Mouse (Mus musculus) midbrain, embryonic 16.5 days (tissue): ENCODE results near the gene Atp2c2. TPM values are rescaled to one million over a fixed set of nuclear protein-coding genes. Genes with fewer than 3 reads are reported as not detected.

Source experiments
- ATAC-seq: fragments of 200-750 bp; cut with Nextera tagmentation; 2 replicates; pipeline ENCODE4 v1.8.0; 2017; ENCODE audit warnings: moderate TSS enrichment
- H3K27ac ChIP-seq: fragments of 300-500 bp; sonication (generic); 2 replicates; pipeline ENCODE4 v1.5.1; 2014; ENCODE audit warnings: mild to moderate bottlenecking, low read length, mixed read lengths
- H3K27me3 ChIP-seq: fragments of 300-500 bp; sonication (generic); 2 replicates; pipeline ENCODE4 v1.6.1; 2014; ENCODE audit warnings: low read depth, low read length, mixed read lengths; ENCODE audit not compliant: control insufficient read depth, insufficient read depth
- H3K36me3 ChIP-seq: fragments of 300-500 bp; sonication (generic); 2 replicates; pipeline ENCODE4 v1.6.1; 2014; ENCODE audit warnings: mild to moderate bottlenecking, low read length, moderate library complexity, mixed read lengths; ENCODE audit not compliant: control insufficient read depth, insufficient read depth
- H3K4me1 ChIP-seq: fragments of 300-500 bp; sonication (generic); 2 replicates; pipeline ENCODE4 v1.6.1; 2014; ENCODE audit warnings: mild to moderate bottlenecking, low read length, mixed read lengths; ENCODE audit not compliant: control insufficient read depth, insufficient read depth
- H3K4me2 ChIP-seq: fragments of 300-500 bp; sonication (generic); 2 replicates; pipeline ENCODE4 v1.6.1; 2014; ENCODE audit warnings: mild to moderate bottlenecking, low read length, mixed read lengths
- H3K4me3 ChIP-seq: fragments of 300-500 bp; sonication (generic); 2 replicates; pipeline ENCODE4 v1.5.1; 2014; ENCODE audit warnings: low read depth, mild to moderate bottlenecking, low read length, moderate library complexity, mixed read lengths
- H3K9ac ChIP-seq: fragments of 300-500 bp; sonication (generic); 2 replicates; pipeline ENCODE4 v1.6.1; 2014; ENCODE audit warnings: low read depth, low read length, mixed read lengths
- H3K9me3 ChIP-seq: fragments of 300-500 bp; sonication (generic); replicated peaks from 2 replicates; pipeline ENCODE4 v1.6.1; 2014; ENCODE audit warnings: mild to moderate bottlenecking, low read length, mixed read lengths; ENCODE audit not compliant: control insufficient read depth, poor library complexity, severe bottlenecking
- WGBS: fragments of 180-500 bp; shearing (Covaris S2); extraction: QIAGEN DNeasy Blood & Tissue Kit; methylation state at CpG from one replicate; pipeline ENCODE4 v1.1.7; 2014; 5-methylcytosine and 5-hydroxymethylcytosine counted together
- polyA plus RNA-seq: library from polyadenylated mRNA; unstranded; fragments of >200 nt; fragmentation: Nextera tagmentation; extraction: Ambion mirVana; gene quantifications from 2 replicates; pipeline ENCODE4 v1.2.1, GENCODE M21; 2015

The Atp2c2 gene
- polyA plus RNA-seq, 1 experiment from 2014 or later: 0.18 TPM

- H3K27ac ChIP-seq: no peak overlapping the region
- no peak overlapping the region for H3K4me2 ChIP-seq
- H3K9me3 ChIP-seq: no peaks in the 10 kb centered on the region
- no peak overlapping the region for H3K9ac ChIP-seq
- 90% methylated on average over 22 of the region's 22 CpGs for WGBS
- no peaks in the 10 kb centered on the region for H3K4me1 ChIP-seq
- no peak for ATAC-seq
- no peak overlapping the region for H3K4me3 ChIP-seq
- H3K36me3 ChIP-seq: peaks cover 20% of the 10 kb centered on the region; the same call in 1 of the 2 replicates
- H3K27me3 ChIP-seq: no peaks in the 10 kb centered on the region
These were observed 66.1 kb downstream of the Atp2c2 start for GRCm38 (mm10) chr8:119765761-119766444.

GRCm38 (mm10) chr8:119776668-119777245 is 76.9 kb downstream of the Atp2c2 start:
- WGBS: 88% methylated on average over 7 of the region's 7 CpGs
- Histone ChIP-seq H3K4me2 (peak overlapping the region; percentile 91; the same call in 1 of the 2 replicates), H3K4me1 (peaks cover 12% of the 10 kb centered on the region), H3K9ac (no peak overlapping the region), H3K4me3 (no peak overlapping the region), H3K27me3 (no peaks in the 10 kb centered on the region), H3K36me3 (peaks cover 3% of the 10 kb centered on the region; the same call in 1 of the 2 replicates), H3K9me3 (no peaks in the 10 kb centered on the region), H3K27ac (no peak overlapping the region)
- no peak for ATAC-seq

GRCm38 (mm10) chr8:119777765-119778164 is 78.0 kb downstream of the Atp2c2 start:
- no peaks in the 10 kb centered on the region for H3K9me3 ChIP-seq
- H3K9ac ChIP-seq: peak overlapping the region; percentile 78
- H3K4me1 ChIP-seq: peaks cover 12% of the 10 kb centered on the region
- peak overlapping the region; percentile 58 for H3K4me3 ChIP-seq
- WGBS: 14% methylated on average over 7 of the region's 7 CpGs
- peak overlapping the region; percentile 88 for H3K27ac ChIP-seq
- H3K27me3 ChIP-seq: no peaks in the 10 kb centered on the region
- no peaks in the 10 kb centered on the region for H3K36me3 ChIP-seq
- peak overlapping the region; percentile 91 for H3K4me2 ChIP-seq
- no peak for ATAC-seq

- Histone ChIP-seq H3K4me2 (peak within 1 kb of the TSS; percentile 91), H3K27ac (peak within 1 kb of the TSS; percentile 88), H3K27me3 (no peaks in the 10 kb centered on the region), H3K36me3 (no peaks in the 10 kb centered on the region), H3K4me1 (peaks cover 12% of the 10 kb centered on the region), H3K4me3 (peak within 1 kb of the TSS; percentile 58), H3K9me3 (no peaks in the 10 kb centered on the region), H3K9ac (peak within 1 kb of the TSS; percentile 78)
- under 1% methylated on average over 18 of the region's 18 CpGs for WGBS
- ATAC-seq: peak; percentile 97
These were observed 78.5 kb downstream of the Atp2c2 start, which contains the start of gene Tldc1 for GRCm38 (mm10) chr8:119778263-119778662. Gene Tldc1, minus strand, starts transcription at chr8:119778416.

GRCm38 (mm10) chr8:119779013-119779737 is 79.4 kb downstream of the Atp2c2 start:
- ATAC-seq: no peak
- H3K9me3 ChIP-seq: no peaks in the 10 kb centered on the region
- H3K9ac ChIP-seq: peak overlapping the region; percentile 10
- WGBS: 24% methylated on average over 14 of the region's 14 CpGs
- no peaks in the 10 kb centered on the region for H3K27me3 ChIP-seq
- H3K36me3 ChIP-seq: no peaks in the 10 kb centered on the region
- no peak overlapping the region for H3K4me3 ChIP-seq
- H3K4me1 ChIP-seq: peaks cover 12% of the 10 kb centered on the region
- H3K27ac ChIP-seq: peak overlapping the region; percentile 88; the same call in 1 of the 2 replicates
- peak overlapping the region; percentile 52 for H3K4me2 ChIP-seq

- Histone ChIP-seq H3K9me3 (no peaks in the 10 kb centered on the region), H3K4me1 (peaks cover 12% of the 10 kb centered on the region), H3K4me3 (no peak overlapping the region), H3K36me3 (no peaks in the 10 kb centered on the region), H3K4me2 (no peak overlapping the region), H3K9ac (no peak overlapping the region), H3K27ac (no peak overlapping the region), H3K27me3 (no peaks in the 10 kb centered on the region)
- WGBS: 79% methylated on average over 9 of the region's 9 CpGs
- no peak for ATAC-seq
These were observed 80.7 kb downstream of the Atp2c2 start for GRCm38 (mm10) chr8:119780402-119781049.

- H3K4me3 ChIP-seq: no peak overlapping the region
- H3K9ac ChIP-seq: no peak overlapping the region
- no peak overlapping the region for H3K27ac ChIP-seq
- H3K27me3 ChIP-seq: no peaks in the 10 kb centered on the region
- no peaks in the 10 kb centered on the region for H3K9me3 ChIP-seq
- no peak overlapping the region for H3K4me2 ChIP-seq
- WGBS: 74% methylated on average over 4 of the region's 4 CpGs
- H3K36me3 ChIP-seq: no peaks in the 10 kb centered on the region
- H3K4me1 ChIP-seq: peaks cover 12% of the 10 kb centered on the region
- ATAC-seq: no peak
These were observed 81.5 kb downstream of the Atp2c2 start for GRCm38 (mm10) chr8:119781086-119781840.

- Histone ChIP-seq H3K27me3 (no peaks in the 10 kb centered on the region), H3K9me3 (no peaks in the 10 kb centered on the region), H3K9ac (no peak overlapping the region), H3K27ac (no peak overlapping the region), H3K4me3 (no peak overlapping the region), H3K36me3 (no peaks in the 10 kb centered on the region), H3K4me2 (no peak overlapping the region), H3K4me1 (peaks cover 3% of the 10 kb centered on the region; the same call in 1 of the 2 replicates)
- no peak for ATAC-seq
- WGBS: 11% methylated on average over 5 of the region's 5 CpGs
These were observed 82.9 kb downstream of the Atp2c2 start for GRCm38 (mm10) chr8:119782715-119783114.
